Mouse (Mus musculus) heart, postnatal 25 days (tissue): ENCODE measurements around the gene Fbxo41. TPM values are rescaled to one million over a fixed set of nuclear protein-coding genes. Genes with fewer than 3 reads are reported as not detected.

Experiments
- total RNA-seq, 2 experiments: library from RNA; stranded (reverse); gene quantifications; 2 replicates each; pipeline ENCODE4 v1.2.3; 2021

The Fbxo41 gene
- total RNA-seq, 2 experiments from 2014 or later = not detected

Other genes starting within 250 kb of the Fbxo41 start
- gene Sfxn5, start 169.6 kb downstream of the Fbxo41 start, total RNA-seq = 1 to 10 TPM; 4.6 to 4.8 TPM
- gene Rab11fip5, start 128.4 kb downstream of the Fbxo41 start, total RNA-seq = 10 to 100 TPM; 59.9 to 68.6 TPM
- not detected for gene Noto, start 79.1 kb downstream of the Fbxo41 start, total RNA-seq
- gene Smyd5, start 71.0 kb downstream of the Fbxo41 start, total RNA-seq = 1 to 10 TPM; 6.5 to 8.7 TPM
- 100 to 1,000 TPM; 133 to 151 TPM for gene Cct7, start 51.5 kb downstream of the Fbxo41 start, total RNA-seq
- gene Pradc1, start 51.0 kb downstream of the Fbxo41 start, total RNA-seq = 10 to 100 TPM; 10.2 to 13.8 TPM
- gene Egr4, start 10.6 kb upstream of the Fbxo41 start, total RNA-seq = not detected
- gene Alms1, start 84.5 kb upstream of the Fbxo41 start, total RNA-seq = 1 to 10 TPM; 2.1 to 2.2 TPM
- gene Nat8f7, start 210.2 kb upstream of the Fbxo41 start, total RNA-seq = not detected